Mouse (Mus musculus) layer of hippocampus, adult 2 months (tissue): Measurements from ENCODE around the gene Fam166b. TPM values are rescaled to one million over a fixed set of nuclear protein-coding genes. Genes with fewer than 3 reads are reported as not detected.

Experiments
- DNase-seq, 2 experiments: peaks; one replicate each; pipeline ENCODE4 v3.0.0; 2022; ENCODE audit warnings: low spot score in 2 of 2
- H3K27ac ChIP-seq: fragments of 200-600 bp; 2 replicates; pipeline ENCODE4 v1.8.1; 2022
- H3K4me3 ChIP-seq: fragments of 200-600 bp; 2 replicates; pipeline ENCODE4 v1.8.1; 2022; ENCODE audit warnings: mild to moderate bottlenecking
- CTCF ChIP-seq: fragments of 200-600 bp; conservative IDR thresholded peaks from 2 replicates; pipeline ENCODE4 v1.8.1; 2022; ENCODE audit warnings: antibody characterized with exemption, mild to moderate bottlenecking, moderate library complexity
- total RNA-seq, 2 experiments: library from RNA; stranded (reverse); gene quantifications; 2 replicates each; pipeline ENCODE4 v1.2.3; 2021

The Fam166b gene
- total RNA-seq, 2 experiments from 2014 or later = 0.98 to 1.9 TPM

DNA sequence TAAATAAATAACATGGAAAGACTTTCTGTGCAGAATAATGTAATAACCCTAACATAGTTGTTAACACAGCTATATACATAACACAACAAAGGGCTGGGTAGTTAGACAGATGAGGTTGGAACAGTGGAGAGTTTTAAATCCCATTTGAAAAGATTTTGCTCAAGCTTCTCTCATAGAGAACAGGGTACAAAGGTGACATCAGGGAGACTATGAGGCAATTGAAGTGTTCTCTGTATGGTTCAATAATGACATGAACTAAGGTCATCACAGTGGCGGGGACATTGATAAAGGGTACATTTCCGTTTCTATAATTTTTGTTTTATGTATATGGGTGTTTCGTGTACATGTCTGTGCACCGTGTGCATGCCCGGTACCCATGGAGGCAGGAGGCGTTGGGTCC lies 49.3 kb downstream of the Fam166b start:
- TF ChIP-seq CTCF = no peak
- no peak for DNase-seq
- Histone ChIP-seq H3K27ac (no peak overlapping the region), H3K4me3 (no peak overlapping the region)

Other genes with a start within 250 kb of the Fam166b start
- gene Atp8b5, start 162.0 kb downstream of the Fam166b start, total RNA-seq = under 1 TPM; 0.29 to 0.31 TPM
- 100 to 1,000 TPM; 117 to 120 TPM for gene Rusc2, start 47.2 kb downstream of the Fam166b start, total RNA-seq
- 10 to 100 TPM; 79.9 to 86.0 TPM for gene Tesk1, start 12.8 kb upstream of the Fam166b start, total RNA-seq
- not detected for gene Cd72, start 25.5 kb upstream of the Fam166b start, total RNA-seq
- gene Sit1, start 54.6 kb upstream of the Fam166b start, total RNA-seq = not detected
- gene Ccdc107, start 63.8 kb upstream of the Fam166b start, total RNA-seq = 10 to 100 TPM; 27.6 to 29.0 TPM
- 1 to 10 TPM in 1 of 2 experiments, under 1 TPM in 1; 0.64 to 1.0 TPM for gene Arhgef39, start 70.6 kb upstream of the Fam166b start, total RNA-seq
- gene Car9, start 77.8 kb upstream of the Fam166b start, total RNA-seq = not detected
- 1 to 10 TPM; 5.4 to 6.1 TPM for gene Tpm2, start 94.6 kb upstream of the Fam166b start, total RNA-seq
- 10 to 100 TPM; 70.3 to 75.1 TPM for gene Creb3, start 133.2 kb upstream of the Fam166b start, total RNA-seq
- gene Tln1, start 133.6 kb upstream of the Fam166b start, total RNA-seq = 10 to 100 TPM; 36.4 to 42.9 TPM
- gene Rgp1, start 149.6 kb upstream of the Fam166b start, total RNA-seq = 10 to 100 TPM; 45.3 to 49.9 TPM
- 10 to 100 TPM; 61.0 to 64.4 TPM for gene Gba2, start 149.7 kb upstream of the Fam166b start, total RNA-seq
- not detected for gene Msmp, start 155.4 kb upstream of the Fam166b start, total RNA-seq
- gene Npr2, start 202.8 kb upstream of the Fam166b start, total RNA-seq = 10 to 100 TPM; 57.4 to 59.3 TPM
- gene Spag8, start 224.5 kb upstream of the Fam166b start, total RNA-seq = 1 to 10 TPM; 2.0 to 2.5 TPM
- 10 to 100 TPM; 31.4 to 32.9 TPM for gene Hint2, start 227.3 kb upstream of the Fam166b start, total RNA-seq
- 10 to 100 TPM; 74.8 to 75.5 TPM for gene Tmem8b, start 239.8 kb upstream of the Fam166b start, total RNA-seq
- 1 to 10 TPM; 1.4 to 1.5 TPM for gene Fam221b, start 240.0 kb upstream of the Fam166b start, total RNA-seq